Mouse (Mus musculus) heart, postnatal 0 days (tissue): Measurements from ENCODE around the gene Tarsl2.

Source experiments
- CTCF ChIP-seq: IDR thresholded peaks from 2 replicates; pipeline ENCODE4 v1.5.1; 2016; ENCODE audit warnings: antibody characterized with exemption, control low read depth, low read depth
- EP300 ChIP-seq: IDR thresholded peaks from 2 replicates; pipeline ENCODE4 v1.6.1; 2016; ENCODE audit warnings: antibody characterized with exemption, low read depth

DNA sequence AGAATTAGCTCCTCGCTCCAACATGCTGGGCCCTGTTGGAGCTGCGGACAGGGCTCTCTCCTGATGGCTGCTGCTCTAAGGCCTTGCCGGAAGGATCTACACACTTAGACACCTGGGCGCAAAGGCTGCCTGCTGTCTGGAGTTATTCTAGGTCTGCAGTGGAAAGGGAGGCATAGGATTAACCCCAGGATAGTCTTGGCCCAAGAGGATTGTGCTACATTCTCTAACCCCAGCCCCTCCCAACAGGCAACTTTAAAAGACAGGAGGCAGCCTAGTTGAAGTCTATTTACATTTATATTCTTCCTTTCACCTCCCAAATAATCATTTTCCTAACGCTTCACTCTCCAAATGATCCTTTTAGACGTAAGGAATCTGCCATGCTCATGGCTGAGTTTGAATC is 8.9 kb upstream of the Tarsl2 start:
- TF ChIP-seq CTCF (no peak), EP300 (no peak)
